Mouse (Mus musculus): Measurements from ENCODE around the gene Bzw1.

DNA sequence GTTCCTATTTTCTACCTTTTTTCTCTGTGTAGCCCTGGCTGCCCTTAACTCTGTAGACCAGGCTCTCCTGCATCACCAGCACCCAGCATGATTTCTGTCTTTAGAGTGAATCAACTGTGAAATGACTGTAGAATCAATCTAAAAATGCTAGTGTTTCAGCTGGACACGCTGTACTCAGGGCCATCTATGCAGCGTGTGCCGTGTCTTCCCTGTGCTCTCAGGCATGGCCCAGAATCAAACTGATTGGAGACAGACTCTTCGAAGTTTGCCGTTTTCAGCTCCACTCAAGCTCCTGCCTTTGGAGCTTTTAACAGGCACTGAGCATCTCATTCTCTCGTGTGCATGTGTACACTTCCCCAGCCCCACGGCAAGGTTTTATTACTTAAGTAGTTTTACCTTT, 18.1 kb downstream of the Bzw1 start:
- TF ChIP-seq CTCF (IDR thresholded peaks at IDR 0.05; ENCODE audit: low read depth, low read length): no peak
- TF ChIP-seq POLR2A (IDR thresholded peaks at IDR 0.05; ENCODE audit: extremely low read depth, insufficient read depth, low read length): no peak

All from liver, adult 2 months (tissue).